Mouse (Mus musculus) activated CD4-positive, CD25-positive, alpha-beta regulatory T cell, adult 4 months (primary cell): ENCODE measurements around the gene Nfil3. TPM values are rescaled to one million over a fixed set of nuclear protein-coding genes. Genes with fewer than 3 reads are reported as not detected.

ENCODE experiments used
- ATAC-seq: one replicate; pipeline ENCODE4 v1.8.0; 2017
- polyA plus RNA-seq, 2 experiments: library from polyadenylated mRNA; unstranded; fragments of 100-300 nt; shearing (Covaris generic); gene quantifications; one replicate each; pipeline ENCODE4 v1.2.1; 2017

Nfil3 gene
- polyA plus RNA-seq, 2 experiments from 2014 or later = 3.7 to 4.2 TPM

GRCm38 (mm10) chr13:52930582-52930981 lies 50.3 kb downstream of the Nfil3 start:
- no peak for ATAC-seq

GRCm38 (mm10) chr13:52929209-52930171 lies 51.4 kb downstream of the Nfil3 start, which contains the start of gene Auh:
Auh (minus strand) TSS chr13:52929681.
- ATAC-seq = peak; percentile 93

GRCm38 (mm10) chr13:52928392-52928791 lies 52.5 kb downstream of the Nfil3 start:
- no peak for ATAC-seq

- ATAC-seq = no peak
Observed at GRCm38 (mm10) chr13:52924457-52924856, 56.4 kb downstream of the Nfil3 start.

- ATAC-seq = peak; percentile 84
Observed at GRCm38 (mm10) chr13:52921966-52922365, 58.9 kb downstream of the Nfil3 start.

GRCm38 (mm10) chr13:52921065-52921825 lies 59.6 kb downstream of the Nfil3 start:
- ATAC-seq = peak; percentile 47

- no peak for ATAC-seq
Observed at GRCm38 (mm10) chr13:52919790-52920352, 61.0 kb downstream of the Nfil3 start.

GRCm38 (mm10) chr13:52918333-52918732 lies 62.5 kb downstream of the Nfil3 start:
- ATAC-seq = no peak

Other genes with a start within 250 kb of the Nfil3 start
- 10 to 100 TPM; 30.0 to 34.8 TPM for gene Auh, start 51.4 kb downstream of the Nfil3 start, polyA plus RNA-seq